Mouse (Mus musculus) C2C12 (cell line): ENCODE data around the gene Mrps18a.

ENCODE experiments used
- CTCF ChIP-seq: IDR thresholded peaks from one replicate; pipeline ENCODE4 v1.5.1; 2011; ENCODE audit not compliant: control insufficient read depth, insufficient read depth, insufficient read length
- MYOD1 ChIP-seq: IDR thresholded peaks from one replicate; pipeline ENCODE4 v1.6.1; 2011; ENCODE audit warnings: low read depth; ENCODE audit not compliant: control insufficient read depth, insufficient read length

- TF ChIP-seq CTCF: no peak
- no peak for TF ChIP-seq MYOD1
Observed at GRCm38 (mm10) chr17:46115489-46115888, 4.7 kb downstream of the Mrps18a start.
